Mouse (Mus musculus): ENCODE results near the gene Gm19684. TPM values are rescaled to one million over a fixed set of nuclear protein-coding genes. Genes with fewer than 3 reads are reported as not detected.
"Not testable (repeated sequence)": the region's sequence is repeated elsewhere in the genome, so short reads cannot be mapped to it uniquely, and the experiment has no call there.

The Gm19684 gene
- polyA plus RNA-seq (2015; fragmentation: Nextera tagmentation; extraction: Ambion mirVana), result not detected in 2 replicates

DNA sequence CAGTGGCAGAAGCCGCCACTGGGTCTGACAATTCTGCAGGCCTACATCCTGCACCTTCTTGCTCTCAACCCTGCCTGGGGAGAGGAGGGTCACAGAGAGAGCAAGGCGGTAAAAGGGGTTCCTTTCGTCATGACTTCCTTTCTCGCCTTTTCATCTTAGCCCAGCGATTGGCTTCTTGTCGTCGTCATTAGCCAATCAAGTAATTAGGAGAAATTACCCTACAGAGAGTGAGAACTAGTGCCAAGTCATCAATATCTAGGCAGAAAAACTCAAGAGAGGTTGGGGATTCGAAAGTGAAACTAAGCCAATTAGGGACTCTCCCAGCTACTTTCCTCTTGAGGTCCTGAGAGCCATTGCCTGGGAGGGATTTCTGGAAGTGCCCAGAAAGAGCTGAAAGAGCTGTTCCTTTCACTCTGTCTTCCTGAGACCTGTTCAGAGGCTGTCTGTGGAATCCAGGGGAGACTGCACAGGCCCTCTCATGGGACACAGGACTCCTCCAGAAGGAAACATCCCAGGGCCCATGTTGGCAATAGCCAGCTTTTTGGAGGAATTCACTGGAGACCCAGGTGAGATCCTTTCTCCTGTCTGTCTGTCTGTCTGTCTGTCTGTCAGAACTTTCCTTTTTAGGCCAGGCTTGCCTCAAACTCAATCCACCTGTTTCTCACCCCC is at the start of gene Gm19684:
Gene Gm19684, plus strand, starts transcription at position 327 of the 669 bp plus-strand sequence.
- not testable (repeated sequence) for H3K4me1 ChIP-seq; H3K9ac ChIP-seq (replicated peaks); H3K9me3 ChIP-seq (replicated peaks); H3K36me3 ChIP-seq; H3K27ac ChIP-seq (replicated peaks)
- 4% methylated on average over 8 of the region's 8 CpGs for WGBS
- H3K4me3 ChIP-seq (replicated peaks), result 0 out of 2 replicates have a peak within 1 kb of the TSS, but pooled peaks have one; percentile 8
- H3K27me3 ChIP-seq (replicated peaks), result peaks cover 31% of the 10 kb centered on the region
- H3K4me2 ChIP-seq, result peak within 1 kb of the TSS; percentile 47
- peak; percentile 68; the same call in 1 of the 2 replicates for ATAC-seq (ENCODE audit: low FRiP score)

GRCm38 (mm10) chr17:36081901-36082300 is 39.6 kb upstream of the Gm19684 start:
- Histone ChIP-seq H3K27me3 (replicated peaks) (peaks cover 18% of the 10 kb centered on the region; the same call in 1 of the 2 replicates), H3K4me1 (peaks cover 12% of the 10 kb centered on the region)
- not testable (repeated sequence) for H3K9me3 ChIP-seq (replicated peaks); H3K36me3 ChIP-seq; H3K9ac ChIP-seq (replicated peaks); H3K27ac ChIP-seq (replicated peaks); H3K4me3 ChIP-seq (replicated peaks); ATAC-seq (ENCODE audit: low FRiP score); H3K4me2 ChIP-seq

DNA sequence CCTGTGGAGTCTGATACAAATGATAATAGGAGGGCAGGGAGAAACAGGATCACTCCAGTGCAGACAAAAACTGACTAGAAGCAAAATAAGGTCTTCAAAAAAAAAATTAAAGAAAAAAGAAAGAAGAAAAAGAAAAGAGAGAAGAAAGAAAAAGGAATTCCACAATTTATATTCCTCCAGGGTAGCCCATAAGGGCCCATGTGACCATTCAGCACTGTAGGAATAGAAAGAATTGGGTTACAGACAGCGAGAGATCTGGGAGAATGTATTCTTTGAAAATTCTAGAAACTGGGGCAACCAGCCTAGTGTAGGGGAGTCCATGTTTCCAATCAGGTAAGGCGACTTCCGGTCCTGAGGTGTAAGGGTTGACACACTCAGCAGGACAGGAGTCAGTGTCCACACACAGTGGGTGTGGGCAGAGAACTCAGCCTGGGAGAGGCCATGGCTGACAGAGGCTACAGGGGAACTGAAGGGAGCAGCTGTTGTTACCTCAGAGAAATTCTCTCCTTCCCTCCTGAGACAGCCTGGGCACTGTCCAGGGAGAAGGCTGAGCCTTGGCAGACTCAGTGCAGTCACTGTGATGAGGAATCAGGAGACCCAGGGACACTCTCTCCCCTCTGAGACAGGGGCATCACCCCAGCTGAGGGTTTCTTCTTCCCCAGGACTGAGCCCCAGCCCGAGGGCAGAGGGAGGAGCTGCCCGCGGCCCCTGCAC is 38.8 kb upstream of the Gm19684 start:
- Histone ChIP-seq H3K27me3 (replicated peaks) (peaks cover 18% of the 10 kb centered on the region; the same call in 1 of the 2 replicates), H3K9ac (replicated peaks) (peak overlapping the region; percentile 56; the same call in 1 of the 2 replicates), H3K4me2 (peak overlapping the region; percentile 98), H3K4me3 (replicated peaks) (peak overlapping the region; percentile 51), H3K4me1 (peaks cover 12% of the 10 kb centered on the region)
- not testable (repeated sequence) for ATAC-seq (ENCODE audit: low FRiP score); H3K36me3 ChIP-seq; H3K27ac ChIP-seq (replicated peaks); H3K9me3 ChIP-seq (replicated peaks)
- WGBS, result 36% methylated on average over 5 of the region's 6 CpGs

DNA sequence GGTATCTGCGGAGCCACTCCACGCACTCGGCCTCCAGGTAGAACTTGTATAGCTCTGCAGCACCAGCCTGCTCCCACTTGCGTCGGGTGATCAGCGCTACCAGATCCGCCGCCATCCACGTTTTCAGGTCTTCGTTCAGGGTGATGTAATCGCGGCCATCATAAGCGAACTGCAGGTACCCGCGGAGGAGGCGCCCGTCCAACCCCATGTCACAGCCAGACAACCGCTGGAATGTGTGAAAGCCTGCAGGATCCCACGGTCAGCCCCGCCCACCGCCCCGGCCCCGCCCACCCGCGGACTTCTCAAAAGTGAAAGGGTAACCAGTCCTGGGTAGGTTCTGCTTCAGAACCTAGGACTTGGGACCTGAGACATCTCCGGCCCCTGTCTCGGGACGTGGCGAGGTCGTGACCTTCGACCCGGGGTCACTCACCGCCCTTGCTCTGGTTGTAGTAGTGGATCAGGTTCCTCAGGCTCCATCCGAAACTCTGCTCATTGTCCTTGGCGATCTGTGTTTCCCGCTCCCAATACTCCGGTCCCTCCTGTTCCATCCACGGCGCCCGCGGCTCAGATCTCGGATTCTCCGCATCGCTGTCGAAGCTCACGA is 38.1 kb upstream of the Gm19684 start:
- Histone ChIP-seq H3K36me3 (no peaks in the 10 kb centered on the region), H3K9ac (replicated peaks) (peak overlapping the region; percentile 56), H3K4me3 (replicated peaks) (peak overlapping the region; percentile 51), H3K27me3 (replicated peaks) (peaks cover 18% of the 10 kb centered on the region; the same call in 1 of the 2 replicates), H3K9me3 (replicated peaks) (no peaks in the 10 kb centered on the region), H3K4me1 (peaks cover 12% of the 10 kb centered on the region), H3K4me2 (peak overlapping the region; percentile 98), H3K27ac (replicated peaks) (no peak overlapping the region)
- under 1% methylated on average over 46 of the region's 46 CpGs for WGBS
- peak; percentile 80 for ATAC-seq (ENCODE audit: low FRiP score)

GRCm38 (mm10) chr17:36083870-36084451 is 37.5 kb upstream of the Gm19684 start:
- peak; percentile 74 for ATAC-seq (ENCODE audit: low FRiP score)
- peak overlapping the region; percentile 98 for H3K4me2 ChIP-seq

DNA sequence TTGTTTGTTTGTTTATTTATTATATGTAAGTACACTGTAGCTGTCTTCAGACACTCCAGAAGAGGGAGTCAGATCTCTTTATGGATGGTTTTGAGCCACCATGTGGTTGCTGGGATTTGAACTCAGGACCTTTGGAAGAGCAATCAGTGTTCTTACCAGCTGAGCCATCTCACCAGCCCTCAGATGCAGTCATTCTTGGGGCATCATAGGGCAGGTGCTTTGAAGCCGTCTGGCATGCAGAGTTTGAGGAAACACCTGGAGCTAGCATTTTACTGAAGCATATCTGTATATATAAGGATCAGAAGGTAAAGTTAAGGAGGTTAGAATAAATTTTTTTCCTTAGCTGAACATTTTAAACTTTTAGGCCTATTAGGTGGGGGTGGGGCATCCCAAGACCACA is 35.5 kb upstream of the Gm19684 start:
- not testable (repeated sequence) for ATAC-seq (ENCODE audit: low FRiP score); H3K9ac ChIP-seq (replicated peaks); H3K9me3 ChIP-seq (replicated peaks); H3K4me3 ChIP-seq (replicated peaks); H3K4me2 ChIP-seq; H3K27ac ChIP-seq (replicated peaks); H3K36me3 ChIP-seq
- Histone ChIP-seq H3K27me3 (replicated peaks) (peaks cover 18% of the 10 kb centered on the region; the same call in 1 of the 2 replicates), H3K4me1 (peaks cover 12% of the 10 kb centered on the region)
- 78% methylated on average over 1 of the region's 1 CpGs for WGBS

More at GRCm38 (mm10) chr17:36083870-36084451, 37.5 kb upstream of the Gm19684 start:
- H3K27ac ChIP-seq (replicated peaks), result no peak overlapping the region
- H3K36me3 ChIP-seq, result no peaks in the 10 kb centered on the region
- H3K4me3 ChIP-seq (replicated peaks), result peak overlapping the region; percentile 51
- peaks cover 12% of the 10 kb centered on the region for H3K4me1 ChIP-seq
- peak overlapping the region; percentile 56 for H3K9ac ChIP-seq (replicated peaks)
- WGBS, result under 1% methylated on average over 42 of the region's 42 CpGs
- H3K9me3 ChIP-seq (replicated peaks), result no peaks in the 10 kb centered on the region
- H3K27me3 ChIP-seq (replicated peaks), result peaks cover 18% of the 10 kb centered on the region; the same call in 1 of the 2 replicates

DNA sequence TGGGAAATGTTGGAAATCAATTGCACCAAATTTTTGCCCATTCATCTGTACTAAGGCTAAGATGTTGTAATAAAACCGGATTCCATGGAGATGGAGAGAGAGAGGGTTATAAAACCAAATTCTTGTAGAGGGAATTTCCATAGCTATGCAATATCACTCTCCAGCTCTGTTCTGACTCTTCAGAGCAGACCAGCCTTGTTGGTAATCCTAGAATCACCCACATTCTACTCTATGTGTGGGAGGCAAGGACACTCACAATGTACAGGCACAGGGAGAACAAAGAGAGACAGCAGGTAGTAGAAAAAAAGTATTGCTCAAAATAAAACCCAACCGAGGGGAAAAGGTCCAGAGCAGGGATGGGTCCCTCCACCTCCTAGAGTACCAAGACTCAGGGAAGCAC is 29.5 kb upstream of the Gm19684 start:
- H3K9me3 ChIP-seq (replicated peaks); H3K4me1 ChIP-seq; H3K36me3 ChIP-seq; H3K4me2 ChIP-seq; H3K27me3 ChIP-seq (replicated peaks); H3K4me3 ChIP-seq (replicated peaks); ATAC-seq (ENCODE audit: low FRiP score); H3K27ac ChIP-seq (replicated peaks); H3K9ac ChIP-seq (replicated peaks): not testable (repeated sequence)
- no CpG with 5 or more reads among the region's 2 CpGs for whole genome bisulfite sequencing

DNA sequence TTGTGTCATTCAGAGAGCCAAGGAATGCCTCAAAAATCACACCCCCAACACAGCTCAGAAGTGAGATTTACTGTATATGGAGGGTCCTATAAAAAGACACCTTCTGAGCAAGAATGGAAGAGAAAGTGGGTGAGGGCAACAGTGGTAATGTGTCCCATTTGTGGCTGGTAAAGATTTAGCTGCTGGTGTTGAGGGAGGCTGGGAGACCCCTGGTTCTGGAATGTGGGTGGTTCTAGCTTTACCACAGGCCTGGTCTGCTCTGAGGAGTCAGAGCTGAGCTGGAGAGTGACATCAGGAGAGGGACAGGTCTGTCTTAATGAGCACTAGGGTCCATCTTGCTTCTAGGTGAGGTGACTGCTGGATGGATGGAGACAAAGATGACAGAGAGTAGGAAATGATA is 29.0 kb upstream of the Gm19684 start:
- not testable (repeated sequence) for H3K36me3 ChIP-seq; ATAC-seq (ENCODE audit: low FRiP score)

DNA sequence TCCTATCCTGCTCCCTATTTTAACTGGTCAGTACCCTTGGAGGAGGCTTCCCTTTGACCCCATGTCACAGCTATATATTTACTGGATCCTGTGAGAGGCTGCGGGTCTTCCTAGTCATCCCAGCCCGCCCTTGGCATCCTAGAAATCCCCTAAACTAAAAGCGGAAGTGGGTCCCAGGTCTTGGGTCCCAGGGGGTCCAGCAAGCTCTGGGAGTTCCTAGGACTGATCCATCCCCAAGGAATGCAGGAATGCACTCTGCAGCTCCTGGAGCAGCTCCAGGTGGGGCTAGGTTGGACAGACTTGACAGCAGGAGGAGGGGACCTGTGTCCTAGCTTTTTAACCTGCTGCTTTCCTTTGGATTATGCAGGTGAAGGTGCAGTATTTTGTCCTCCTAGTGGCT is 27.5 kb upstream of the Gm19684 start:
- H3K9me3 ChIP-seq (replicated peaks), result no peaks in the 10 kb centered on the region
- WGBS, result 28% methylated on average over 3 of the region's 3 CpGs
- no peaks in the 10 kb centered on the region for H3K4me1 ChIP-seq
- H3K27me3 ChIP-seq (replicated peaks), result no peaks in the 10 kb centered on the region; the same call in 1 of the 2 replicates
- ATAC-seq (ENCODE audit: low FRiP score), result no peak
- H3K4me2 ChIP-seq, result no peak overlapping the region
- no peaks in the 10 kb centered on the region for H3K36me3 ChIP-seq
- H3K4me3 ChIP-seq (replicated peaks), result no peak overlapping the region
- H3K27ac ChIP-seq (replicated peaks), result no peak overlapping the region
- no peak overlapping the region for H3K9ac ChIP-seq (replicated peaks)

More for the DNA sequence above, 29.0 kb upstream of the Gm19684 start:
- not testable (repeated sequence) for H3K4me1 ChIP-seq; H3K4me2 ChIP-seq; H3K9me3 ChIP-seq (replicated peaks); H3K9ac ChIP-seq (replicated peaks); H3K4me3 ChIP-seq (replicated peaks); H3K27me3 ChIP-seq (replicated peaks); H3K27ac ChIP-seq (replicated peaks)

DNA sequence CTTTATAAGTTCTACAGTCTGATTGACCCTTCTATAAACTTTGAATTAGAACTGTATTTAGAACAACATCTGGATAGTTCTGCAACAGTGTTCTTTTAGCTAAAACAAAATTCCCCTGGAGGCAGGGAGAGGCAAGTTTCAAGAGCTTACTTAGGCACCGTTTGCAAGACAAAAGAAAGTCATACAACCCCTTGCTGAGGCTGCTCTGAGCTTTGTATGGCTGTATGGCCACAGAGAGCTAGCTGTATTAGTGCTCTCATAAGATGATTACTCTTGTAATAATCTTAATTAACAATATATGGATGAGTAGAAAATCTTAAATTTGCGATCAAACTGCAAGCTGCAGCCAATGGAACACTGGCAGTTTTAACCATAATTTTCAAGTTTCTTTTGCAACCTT is 21.9 kb upstream of the Gm19684 start:
- not testable (repeated sequence) for H3K4me3 ChIP-seq (replicated peaks); H3K27me3 ChIP-seq (replicated peaks); ATAC-seq (ENCODE audit: low FRiP score); H3K4me1 ChIP-seq; H3K27ac ChIP-seq (replicated peaks); H3K9me3 ChIP-seq (replicated peaks); H3K36me3 ChIP-seq; H3K4me2 ChIP-seq; H3K9ac ChIP-seq (replicated peaks)
- WGBS, result 46% methylated on average over 2 of the region's 2 CpGs

DNA sequence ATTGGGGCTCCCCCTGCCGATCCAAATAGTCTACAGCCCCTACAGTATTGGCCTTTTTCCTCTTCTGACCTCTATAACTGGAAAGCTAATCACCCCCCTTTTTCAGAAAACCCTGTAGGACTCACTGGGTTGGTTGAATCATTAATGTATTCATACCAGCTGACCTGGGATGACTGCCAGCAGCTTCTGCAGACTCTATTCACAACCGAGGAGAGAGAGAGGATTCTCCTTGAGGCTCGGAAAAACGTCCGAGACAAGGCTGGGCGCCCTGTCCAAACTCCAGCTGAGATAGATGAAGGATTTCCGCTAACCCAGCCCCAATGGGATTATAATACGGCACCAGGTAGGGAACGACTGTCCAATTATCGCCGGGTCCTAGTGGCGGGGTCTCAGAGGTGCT is 19.4 kb upstream of the Gm19684 start:
- not testable (repeated sequence) for H3K9ac ChIP-seq (replicated peaks); H3K27ac ChIP-seq (replicated peaks); H3K36me3 ChIP-seq; ATAC-seq (ENCODE audit: low FRiP score); H3K4me2 ChIP-seq; H3K27me3 ChIP-seq (replicated peaks); H3K4me3 ChIP-seq (replicated peaks); H3K4me1 ChIP-seq; H3K9me3 ChIP-seq (replicated peaks)
- WGBS, result 84% methylated on average over 12 of the region's 12 CpGs

Measured in neural tube, embryonic 15.5 days (tissue).